Mouse (Mus musculus): ENCODE results near the gene Upb1.
"Not testable (repeated sequence)": the region's sequence is repeated elsewhere in the genome, so short reads cannot be mapped to it uniquely, and the experiment has no call there.

Upb1 gene

GRCm38 (mm10) chr10:75400958-75401357, at the start of gene Upb1:
Upb1 (plus strand) TSS chr10:75401115.
- no peak for DNase-seq (ENCODE audit: low spot score)

- no peak for DNase-seq (ENCODE audit: low spot score)
These were observed 48.4 kb upstream of the Upb1 start for GRCm38 (mm10) chr10:75352541-75352940.

GRCm38 (mm10) chr10:75353838-75354241, 47.1 kb upstream of the Upb1 start:
- DNase-seq (ENCODE audit: low spot score): not testable (repeated sequence)

- no peak for DNase-seq (ENCODE audit: low spot score)
These were observed 45.6 kb upstream of the Upb1 start for GRCm38 (mm10) chr10:75355341-75355740.

- DNase-seq (ENCODE audit: low spot score): not testable (repeated sequence)
These were observed 36.7 kb upstream of the Upb1 start for GRCm38 (mm10) chr10:75364214-75364690.

GRCm38 (mm10) chr10:75364796-75365195, 36.1 kb upstream of the Upb1 start:
- no peak for DNase-seq (ENCODE audit: low spot score)

- no peak for DNase-seq (ENCODE audit: low spot score)
These were observed 35.7 kb upstream of the Upb1 start for GRCm38 (mm10) chr10:75365231-75365633.

GRCm38 (mm10) chr10:75373655-75374351, 27.1 kb upstream of the Upb1 start:
- not testable (repeated sequence) for DNase-seq (ENCODE audit: low spot score)

- DNase-seq (ENCODE audit: low spot score): no peak
These were observed 22.2 kb upstream of the Upb1 start for GRCm38 (mm10) chr10:75378688-75379087.

GRCm38 (mm10) chr10:75390156-75390555, 10.8 kb upstream of the Upb1 start:
- DNase-seq (ENCODE audit: low spot score): no peak

- DNase-seq (ENCODE audit: low spot score): no peak
These were observed 10.1 kb upstream of the Upb1 start for GRCm38 (mm10) chr10:75390832-75391231.

GRCm38 (mm10) chr10:75394796-75395195, 6.1 kb upstream of the Upb1 start:
- DNase-seq (ENCODE audit: low spot score): no peak

- DNase-seq (ENCODE audit: low spot score): no peak
These were observed 3.9 kb upstream of the Upb1 start for GRCm38 (mm10) chr10:75396966-75397365.

GRCm38 (mm10) chr10:75405916-75406315, 5.0 kb downstream of the Upb1 start:
- DNase-seq (ENCODE audit: low spot score): no peak

GRCm38 (mm10) chr10:75406755-75407154, 5.8 kb downstream of the Upb1 start:
- peak; percentile 11 for DNase-seq (ENCODE audit: low spot score)

- no peak for DNase-seq (ENCODE audit: low spot score)
These were observed 6.8 kb downstream of the Upb1 start for GRCm38 (mm10) chr10:75407741-75408140.

- DNase-seq (ENCODE audit: low spot score): not testable (repeated sequence)
These were observed 10.6 kb downstream of the Upb1 start for GRCm38 (mm10) chr10:75411343-75412113.

- no peak for DNase-seq (ENCODE audit: low spot score)
These were observed 11.5 kb downstream of the Upb1 start for GRCm38 (mm10) chr10:75412114-75413103.

GRCm38 (mm10) chr10:75414925-75415324, 14.0 kb downstream of the Upb1 start:
- DNase-seq (ENCODE audit: low spot score): no peak

- DNase-seq (ENCODE audit: low spot score): no peak
These were observed 16.6 kb downstream of the Upb1 start for GRCm38 (mm10) chr10:75417363-75418042.

- no peak for DNase-seq (ENCODE audit: low spot score)
These were observed 17.8 kb downstream of the Upb1 start for GRCm38 (mm10) chr10:75418747-75419146.

Data from urinary bladder, postnatal 25 days (tissue).